Mouse (Mus musculus) ES-Bruce4 (cell line): ENCODE data around the gene Myh6.

Source experiments
- EP300 ChIP-seq: IDR thresholded peaks from 2 replicates; pipeline ENCODE4 v1.6.1; 2011; ENCODE audit warnings: low read depth, low read length; ENCODE audit not compliant: insufficient read depth
- POLR2A ChIP-seq: IDR thresholded peaks from one replicate; pipeline ENCODE4 v1.8.1; 2011; ENCODE audit warnings: low read length; ENCODE audit not compliant: insufficient read depth

GRCm38 (mm10) chr14:54908682-54909081 is 58.0 kb downstream of the Myh6 start:
- TF ChIP-seq EP300 (no peak), POLR2A (no peak)
